Mouse (Mus musculus) left cerebral cortex, postnatal 36 days (tissue): Measurements from ENCODE around the gene Trim39. TPM values are rescaled to one million over a fixed set of nuclear protein-coding genes. Genes with fewer than 3 reads are reported as not detected.
"Not testable (repeated sequence)": the region's sequence is repeated elsewhere in the genome, so short reads cannot be mapped to it uniquely, and the experiment has no call there.

ENCODE experiments used
- DNase-seq, 2 experiments: peaks; one replicate each; pipeline ENCODE4 v3.0.0; 2021 to 2022; ENCODE audit warnings: low spot score in 2 of 2, mixed read lengths in 1 of 2
- intact Hi-C: fragments of 180-260 bp; cut with DNase I; formaldehyde crosslinking; loops from one replicate; pipeline ENCODE4 v1.15.1; 2025
- total RNA-seq, 2 experiments: library from RNA; stranded (reverse); gene quantifications; 2 replicates each; pipeline ENCODE4 v1.2.3; 2021

The Trim39 gene
- total RNA-seq, 2 experiments from 2014 or later: 18.9 to 25.2 TPM

GRCm38 (mm10) chr17:36253087-36253600, 18.9 kb downstream of the Trim39 start:
- intact Hi-C loops: no loop called here
- no peak for DNase-seq

DNA sequence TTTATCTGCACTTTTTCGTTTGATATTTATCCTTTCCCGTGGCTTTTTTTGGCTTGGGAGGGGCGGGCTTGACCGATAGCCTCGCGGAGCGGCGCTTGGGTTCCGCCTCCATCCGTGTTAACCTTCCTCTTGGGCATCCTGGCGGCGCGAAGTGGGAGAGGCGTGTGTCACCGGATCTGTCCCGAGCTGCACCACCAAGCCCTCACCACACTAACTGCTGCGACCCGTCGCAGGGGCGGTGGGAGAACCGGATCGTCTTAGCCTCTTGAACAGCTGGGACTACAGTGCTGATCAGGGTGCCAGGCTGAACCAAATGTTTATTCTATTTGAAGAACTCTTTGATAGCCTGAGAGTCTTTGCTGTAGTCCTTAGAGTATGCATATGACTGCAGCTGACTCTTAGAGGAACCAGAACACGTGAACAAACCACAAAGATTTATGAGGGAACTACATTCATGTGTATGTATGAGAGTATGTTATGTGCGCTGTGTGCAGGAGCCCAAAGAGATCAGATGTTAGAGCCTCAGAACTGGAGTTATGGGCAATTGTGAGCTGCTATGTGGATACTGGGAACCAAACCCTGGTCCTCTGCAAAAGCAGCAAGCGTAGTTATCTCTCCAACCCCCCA, 19.7 kb downstream of the Trim39 start:
- DNase-seq: no peak
- intact Hi-C loops: no loop called here

GRCm38 (mm10) chr17:36248886-36249285, 23.2 kb downstream of the Trim39 start:
- intact Hi-C loops: no loop called here
- DNase-seq: no peak

GRCm38 (mm10) chr17:36245741-36246140, 26.3 kb downstream of the Trim39 start:
- intact Hi-C loops: no loop called here
- no peak for DNase-seq

DNA sequence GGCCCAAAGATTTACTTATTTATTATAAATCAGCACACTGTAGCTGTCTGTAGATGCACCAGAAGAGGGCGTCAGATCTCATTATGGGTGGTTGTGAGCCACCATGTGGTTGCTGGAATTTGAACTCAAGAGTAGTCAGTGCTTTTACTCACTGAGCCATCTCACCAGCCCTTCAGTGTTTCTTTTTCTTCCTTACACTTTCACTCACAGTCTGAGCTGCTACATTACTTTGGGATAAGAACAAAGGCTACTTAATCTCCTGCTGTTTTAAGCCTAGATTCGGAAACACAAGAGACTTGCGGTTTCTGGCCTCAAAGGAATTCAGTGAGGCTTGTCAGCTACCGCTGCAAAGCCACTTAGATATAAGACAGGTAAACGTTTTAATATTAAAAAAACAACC, 28.0 kb downstream of the Trim39 start:
- no peak for DNase-seq
- intact Hi-C loops: no loop called here

GRCm38 (mm10) chr17:36240637-36241213, 31.3 kb downstream of the Trim39 start:
- intact Hi-C loops: no loop called here
- no peak for DNase-seq

- intact Hi-C loops: no loop called here
- DNase-seq: no peak
Observed at GRCm38 (mm10) chr17:36237321-36237921, 34.6 kb downstream of the Trim39 start.

- intact Hi-C loops, DNase-seq: not testable (repeated sequence)
Observed at GRCm38 (mm10) chr17:36235300-36235699, 36.7 kb downstream of the Trim39 start.

GRCm38 (mm10) chr17:36233572-36233971, 38.5 kb downstream of the Trim39 start:
- DNase-seq: no peak
- intact Hi-C loops: no loop called here

- intact Hi-C loops: no loop called here
- peak; percentile 23 to 49 for DNase-seq
Observed at GRCm38 (mm10) chr17:36231318-36231717, 40.7 kb downstream of the Trim39 start.

DNA sequence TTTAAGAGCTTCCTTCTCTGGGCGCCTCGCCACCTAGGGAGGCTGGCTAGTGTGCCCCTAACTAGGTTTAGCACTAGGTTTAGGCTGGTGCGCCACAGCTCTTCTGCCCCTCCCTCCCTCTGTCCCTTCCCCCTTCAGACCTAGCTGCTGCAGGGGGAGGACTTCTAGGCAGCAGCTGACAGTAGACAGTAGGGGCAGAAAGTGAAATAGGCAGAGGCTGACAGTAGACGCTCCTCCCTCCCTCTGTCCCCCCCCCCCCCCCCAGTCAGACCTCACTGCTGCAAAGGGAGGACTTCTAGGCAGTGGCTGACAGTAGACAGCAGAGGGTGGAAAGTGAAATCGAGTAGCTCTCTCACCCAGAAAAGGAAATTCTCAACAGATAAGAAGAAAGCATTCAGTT, 43.0 kb downstream of the Trim39 start:
- intact Hi-C loops: no loop called here
- DNase-seq: no peak

- no peak for DNase-seq
- intact Hi-C loops: no loop called here
Observed at GRCm38 (mm10) chr17:36226921-36227320, 45.1 kb downstream of the Trim39 start.

GRCm38 (mm10) chr17:36225231-36225824, 46.7 kb downstream of the Trim39 start:
- no peak for DNase-seq
- intact Hi-C loops: no loop called here

DNA sequence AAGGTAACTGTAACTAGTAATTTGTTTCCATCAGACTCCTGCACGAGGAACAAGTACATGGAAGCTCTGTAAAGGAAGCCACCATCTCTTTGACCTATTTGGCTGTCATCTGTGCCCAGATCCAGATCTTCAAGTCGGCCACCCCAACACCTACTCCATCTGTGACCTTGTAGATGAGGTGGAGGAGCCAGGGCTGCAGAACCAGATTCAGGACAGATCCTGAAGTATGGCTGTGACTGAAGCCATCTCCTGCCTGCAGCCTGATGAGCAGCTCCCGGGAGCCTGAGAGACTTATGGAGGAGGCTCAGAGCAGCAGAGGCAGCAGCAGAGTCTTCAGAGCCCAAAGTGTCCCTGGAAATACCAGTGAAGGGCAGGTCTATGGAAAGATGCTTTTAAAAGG, 47.6 kb downstream of the Trim39 start:
- intact Hi-C loops: no loop called here
- no peak for DNase-seq

GRCm38 (mm10) chr17:36218594-36219155, 53.4 kb downstream of the Trim39 start:
- intact Hi-C loops: no loop called here

DNA sequence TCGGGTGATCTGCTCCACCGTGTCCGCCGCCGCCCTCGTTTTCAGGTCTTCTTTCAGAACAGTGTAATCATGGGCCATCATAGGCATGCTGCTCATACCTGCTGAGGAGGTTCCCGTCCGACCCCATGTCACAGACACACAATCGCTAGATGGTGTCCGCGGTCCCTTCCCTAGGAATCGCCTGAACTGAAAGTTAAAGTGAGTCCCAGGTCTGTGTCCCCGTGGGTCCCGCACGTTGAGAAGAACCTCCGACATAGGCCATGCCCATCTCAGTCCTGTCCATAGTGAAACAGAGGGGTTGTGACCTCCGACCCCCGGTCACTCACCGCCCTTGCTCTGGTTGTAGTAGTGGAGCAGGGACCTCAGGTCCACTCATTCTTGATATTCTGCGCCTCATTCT, 56.5 kb downstream of the Trim39 start:
- no peak for DNase-seq
- intact Hi-C loops: no loop called here

More at GRCm38 (mm10) chr17:36218594-36219155, 53.4 kb downstream of the Trim39 start:
- no peak for DNase-seq
